Mouse (Mus musculus) CD4-positive naive resting alpha-beta T cell, adult 57 days (primary cell): Measurements from ENCODE around the gene Vwa5b2. TPM values are rescaled to one million over a fixed set of nuclear protein-coding genes. Genes with fewer than 3 reads are reported as not detected.

ENCODE experiments used
- total RNA-seq: library from RNA; stranded (reverse); gene quantifications from one replicate; pipeline ENCODE4 v1.2.4, GENCODE M21; 2023

Vwa5b2 gene
- 1.3 TPM for total RNA-seq

GRCm38 (mm10) chr16:20589366-20589938 is at the start of gene Vwa5b2:
Vwa5b2 (plus strand) TSS chr16:20589471.

GRCm38 (mm10) chr16:20548096-20548948 is 40.9 kb upstream of the Vwa5b2 start, which contains the start of gene Abcf3:
Abcf3 (plus strand) TSS chr16:20548577.

GRCm38 (mm10) chr16:20611357-20612227 is 22.3 kb downstream of the Vwa5b2 start, which contains the start of the genes Eef1akmt4, Gm49333 and Alg3:
Eef1akmt4 (plus strand) TSS chr16:20611593.
Gm49333 (plus strand) TSS chr16:20611610.
Alg3 (minus strand) TSS chr16:20611735.

DNA sequence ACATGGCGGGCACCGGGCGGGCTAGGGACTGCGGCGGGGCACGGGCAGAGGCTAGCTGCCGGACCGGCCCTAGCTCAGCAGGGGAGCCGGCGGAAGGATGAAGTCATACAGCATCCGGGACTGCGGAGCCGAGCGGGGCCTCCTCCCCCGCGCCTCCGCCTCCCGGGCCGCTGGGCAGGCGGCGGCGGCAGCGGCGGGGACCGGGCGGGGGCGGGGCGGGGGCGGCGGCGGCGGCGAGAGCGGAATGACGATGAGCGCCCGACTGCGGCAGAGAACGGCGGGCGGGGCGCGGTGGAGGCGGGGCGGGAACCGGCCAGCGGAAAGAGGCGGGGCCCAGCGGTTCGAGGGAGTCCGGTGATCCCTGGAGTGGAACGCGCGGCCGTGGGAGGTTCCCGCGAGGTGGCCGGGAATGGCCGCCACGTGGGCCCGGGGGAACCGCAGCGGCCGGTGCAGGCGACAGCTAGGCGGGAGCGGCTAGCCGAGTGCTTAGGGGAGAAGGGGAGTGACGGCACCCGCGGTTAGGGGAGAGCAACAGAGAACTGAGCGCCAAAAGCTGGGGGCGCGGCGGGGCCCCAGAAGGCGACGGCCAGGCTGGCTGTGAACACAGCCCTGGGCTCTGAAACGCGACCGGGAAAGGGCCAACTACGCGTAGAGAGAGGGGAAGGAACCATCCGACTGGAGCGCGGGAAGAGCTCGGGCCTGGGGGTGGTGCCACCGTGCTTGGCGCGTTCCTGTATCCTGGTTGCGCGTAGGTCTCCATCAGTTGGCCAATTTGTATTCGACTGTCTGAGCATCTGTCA is 32.1 kb downstream of the Vwa5b2 start, which contains the start of gene Camk2n2:
Gene Camk2n2 (minus strand): TSS at position 97 of the 800 bp plus-strand sequence.

GRCm38 (mm10) chr16:20629731-20630634 is 40.7 kb downstream of the Vwa5b2 start, which contains the start of gene Ece2:
Ece2 (plus strand) TSS chr16:20629828.

DNA sequence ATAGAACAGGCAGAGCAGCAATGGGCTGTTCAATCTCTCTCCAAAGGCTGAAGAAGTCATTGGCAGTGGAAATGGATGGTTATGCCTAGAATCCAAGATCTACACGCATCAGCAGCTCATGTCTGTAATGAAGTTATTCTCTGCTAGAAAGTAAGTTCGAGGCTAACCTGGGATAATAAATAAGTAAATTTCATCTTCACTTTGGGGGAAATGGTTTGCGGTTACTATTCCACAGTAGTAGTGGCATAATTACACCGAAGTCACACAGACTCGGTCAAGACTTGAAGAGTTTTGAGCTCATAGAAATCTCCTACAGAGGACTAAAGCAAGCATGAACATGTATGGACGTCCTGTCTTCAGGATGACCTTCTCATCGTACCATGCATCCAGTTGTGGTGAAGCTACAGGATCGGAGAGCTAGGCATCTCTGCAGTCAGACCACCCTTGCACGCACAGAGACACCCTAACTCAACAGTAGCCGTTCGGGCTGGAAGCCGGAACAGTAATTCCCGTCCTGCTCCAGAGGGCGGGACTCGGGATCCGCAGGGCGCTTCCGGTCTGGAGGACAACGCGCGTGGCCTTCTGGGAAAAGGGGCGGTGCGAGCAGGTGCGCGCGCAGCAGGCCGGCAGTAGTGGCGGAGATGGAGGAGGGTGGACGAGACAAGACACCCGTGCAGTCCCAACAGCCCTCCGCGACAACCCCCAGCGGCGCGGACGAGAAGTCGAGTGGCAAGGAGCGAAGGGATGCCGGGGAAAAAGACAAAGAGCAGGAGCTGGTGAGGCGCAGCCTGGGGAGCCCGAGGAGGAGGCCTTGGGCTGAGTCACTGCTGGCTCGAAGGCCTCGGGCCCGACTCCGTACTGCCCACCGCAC is 62.0 kb downstream of the Vwa5b2 start, which contains the start of gene Psmd2:
Gene Psmd2 (plus strand): TSS at position 577 of the 871 bp plus-strand sequence.

Other genes starting within 250 kb of the Vwa5b2 start
- gene Abcc5, start 163.1 kb upstream of the Vwa5b2 start, total RNA-seq = 55.5 TPM
- gene Eif2b5, start 90.7 kb upstream of the Vwa5b2 start, total RNA-seq = 57.6 TPM
- 39.1 TPM for gene Dvl3, start 72.5 kb upstream of the Vwa5b2 start, total RNA-seq
- gene Ap2m1, start 54.0 kb upstream of the Vwa5b2 start, total RNA-seq = 175 TPM
- gene Abcf3, start 40.9 kb upstream of the Vwa5b2 start, total RNA-seq = 116 TPM
- gene Eef1akmt4, start 22.1 kb downstream of the Vwa5b2 start, total RNA-seq = 9.0 TPM
- gene Gm49333, start 22.1 kb downstream of the Vwa5b2 start, total RNA-seq = not detected
- 11.4 TPM for gene Alg3, start 22.3 kb downstream of the Vwa5b2 start, total RNA-seq
- gene Camk2n2, start 31.8 kb downstream of the Vwa5b2 start, total RNA-seq = not detected
- gene Ece2, start 40.4 kb downstream of the Vwa5b2 start, total RNA-seq = not detected
- gene Psmd2, start 62.2 kb downstream of the Vwa5b2 start, total RNA-seq = 111 TPM
- gene Eif4g1, start 78.8 kb downstream of the Vwa5b2 start, total RNA-seq = 335 TPM
- gene Fam131a, start 103.8 kb downstream of the Vwa5b2 start, total RNA-seq = 0.62 TPM
- 16.2 TPM for gene Polr2h, start 128.2 kb downstream of the Vwa5b2 start, total RNA-seq
- gene Clcn2, start 128.3 kb downstream of the Vwa5b2 start, total RNA-seq = 5.9 TPM
- gene Chrd, start 143.7 kb downstream of the Vwa5b2 start, total RNA-seq = not detected
- gene Thpo, start 145.0 kb downstream of the Vwa5b2 start, total RNA-seq = not detected